Mouse (Mus musculus): ENCODE data around the gene Tmem169. TPM values are rescaled to one million over a fixed set of nuclear protein-coding genes. Genes with fewer than 3 reads are reported as not detected.
"Not testable (repeated sequence)": the region's sequence is repeated elsewhere in the genome, so short reads cannot be mapped to it uniquely, and the experiment has no call there.

The Tmem169 gene
- 10 to 100 TPM; 12.9 to 14.5 TPM for total RNA-seq (2021)
- long read RNA-seq, transcript Tmem169-201 (3 exons, 2,928 nt) = major isoform, 6 of 13 reads
- long read RNA-seq, partial matches to known transcripts = 0 of 13 reads
- long read RNA-seq, other reads (novel, unspliced or antisense) = 4 of 13 reads

DNA sequence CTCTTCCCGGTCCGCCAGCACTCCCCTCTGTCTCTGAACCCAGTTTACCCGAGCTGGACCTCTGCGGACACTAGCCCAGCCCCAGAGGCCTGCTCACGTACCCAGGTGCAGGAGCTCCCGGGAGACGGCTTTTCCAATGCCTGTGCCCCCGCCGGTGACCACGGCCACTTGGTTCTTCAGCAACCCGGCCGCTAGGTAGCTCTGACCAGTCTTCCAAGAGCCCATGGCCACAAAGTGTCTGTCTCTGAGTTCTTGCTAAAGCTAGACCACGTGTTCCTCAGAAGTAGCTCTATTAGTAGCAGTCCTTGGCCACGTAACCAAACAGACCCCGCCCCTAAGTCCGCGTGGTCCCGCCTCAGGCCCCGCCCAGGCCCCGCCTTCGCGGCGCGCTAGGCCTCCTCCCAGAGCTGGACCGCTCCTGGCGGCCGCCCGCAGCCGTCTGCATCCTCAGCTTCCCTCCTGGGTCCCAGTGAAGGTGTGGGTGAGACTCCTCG, at the start of gene Tmem169, which contains the start of gene Pecr:
Tmem169 (plus strand) TSS at position 378 of the 494 bp plus-strand sequence.
Pecr (minus strand) TSS at position 323 of the 494 bp plus-strand sequence.
- peak; percentile 92 to 94 for DNase-seq (ENCODE audit: low spot score in 2 of 2)

DNA sequence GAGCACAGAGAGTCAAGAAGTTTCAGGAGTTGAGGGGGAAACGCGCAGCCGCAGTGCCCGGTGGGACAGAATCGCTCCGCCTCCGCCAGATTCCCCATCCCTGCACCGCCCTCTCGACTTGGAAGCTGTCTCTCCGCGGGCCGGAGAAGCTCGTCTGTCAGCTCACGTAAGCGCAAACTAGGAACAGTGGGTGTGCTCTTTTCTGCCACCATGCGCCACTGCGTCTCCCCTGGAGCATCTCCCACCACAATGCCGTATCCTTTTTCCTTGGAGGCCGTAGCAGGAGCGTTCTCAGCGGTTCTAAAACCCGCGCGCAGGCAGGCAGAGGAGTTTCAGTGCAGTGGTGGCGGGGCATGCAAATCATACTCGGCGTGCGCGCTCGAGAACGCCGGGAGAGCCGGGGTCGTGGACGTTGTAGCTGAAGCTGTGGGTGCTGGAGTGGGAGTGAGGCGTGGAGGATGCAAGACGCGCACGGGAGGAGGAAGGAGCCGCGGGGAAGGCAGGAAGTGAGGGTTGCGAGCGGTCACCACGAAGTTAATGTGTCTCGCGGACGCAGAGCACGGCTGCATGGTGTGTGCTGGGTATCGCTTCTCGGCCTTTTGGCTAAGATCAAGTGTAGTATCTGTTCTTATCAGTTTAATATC, 47.7 kb upstream of the Tmem169 start:
- DNase-seq (ENCODE audit: low spot score in 2 of 2) = peak; percentile 70 to 82

DNA sequence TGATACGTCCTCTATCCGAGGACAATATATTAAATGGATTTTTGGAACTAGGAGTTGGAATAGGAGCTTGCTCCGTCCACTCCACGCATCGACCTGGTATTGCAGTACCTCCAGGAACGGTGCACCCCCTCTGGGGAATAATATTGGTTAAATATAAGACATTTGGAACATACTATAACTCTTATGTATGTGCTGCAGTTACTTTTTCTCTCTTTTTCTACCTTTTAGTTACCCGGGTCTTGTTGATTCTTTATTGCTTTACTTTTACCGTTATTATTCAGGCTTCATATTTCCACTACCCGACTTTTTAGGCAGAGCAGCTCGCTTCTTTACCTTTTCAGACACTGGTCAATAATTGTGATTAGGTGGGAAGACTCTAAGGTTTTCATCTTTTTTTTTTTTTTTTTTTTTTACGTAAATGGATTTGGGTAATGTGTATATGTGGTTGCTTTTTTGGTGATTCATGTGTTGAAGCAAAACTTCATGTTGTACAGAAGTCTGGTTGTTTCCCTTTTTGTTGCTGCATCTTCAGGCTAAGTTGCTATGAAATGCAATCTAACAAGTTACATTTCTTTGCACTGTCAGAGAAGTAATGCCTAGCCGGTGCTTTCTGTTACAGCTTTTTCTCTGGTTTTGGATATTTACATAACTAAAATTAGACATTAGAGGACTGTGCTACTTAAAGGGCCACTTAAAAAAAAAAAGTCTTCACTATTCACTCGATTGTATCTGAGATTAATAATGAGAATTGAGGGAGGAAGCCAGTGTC, 47.0 kb upstream of the Tmem169 start:
- DNase-seq (ENCODE audit: low spot score in 2 of 2) = peak in 1 of 2 experiments; percentile 48

DNA sequence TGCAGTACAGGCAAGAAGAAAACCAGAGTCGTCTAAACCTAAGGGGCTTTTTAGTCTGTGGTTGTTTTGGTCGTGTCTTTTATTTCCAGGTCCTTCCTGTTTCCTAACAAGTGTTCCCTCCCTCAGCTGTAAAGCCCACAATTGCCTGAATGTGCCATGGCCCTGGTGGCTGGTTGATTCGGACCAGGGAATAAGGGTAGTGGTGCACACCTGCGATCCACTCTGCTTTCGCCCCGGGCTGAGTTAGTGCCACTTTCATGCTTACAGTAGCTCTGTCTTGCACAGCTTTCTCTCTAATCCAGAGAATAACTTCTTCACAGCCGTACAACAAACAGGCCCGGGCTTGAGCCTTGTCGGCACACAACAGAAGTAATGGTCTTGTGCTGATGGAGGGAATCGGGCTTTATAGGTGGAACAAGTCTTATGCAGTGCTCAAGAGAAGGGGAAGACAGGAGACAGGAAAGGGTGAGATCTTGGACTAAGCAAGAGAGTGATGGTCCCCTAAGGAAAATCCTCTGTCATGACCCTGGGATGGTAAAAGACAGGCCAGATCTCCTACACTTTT, 46.1 kb upstream of the Tmem169 start:
- no peak for DNase-seq (ENCODE audit: low spot score in 2 of 2)

DNA sequence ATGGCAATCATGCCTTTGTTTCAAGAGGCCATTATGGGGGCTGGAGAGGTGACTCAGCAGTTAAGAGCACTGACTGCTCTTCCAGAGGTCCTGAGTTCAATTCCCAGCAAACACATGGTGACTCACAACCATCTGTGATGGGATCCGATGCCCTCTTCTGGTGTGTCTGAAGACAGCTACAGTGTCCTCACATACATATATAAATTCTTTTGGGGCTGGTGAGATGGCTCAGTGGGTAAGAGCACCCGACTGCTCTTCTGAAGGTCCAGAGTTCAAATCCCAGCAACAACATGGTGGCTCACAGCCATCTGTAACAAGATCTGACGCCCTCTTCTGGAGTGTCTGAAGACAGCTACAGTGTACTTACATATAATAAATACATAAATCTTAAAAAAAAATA, 45.1 kb upstream of the Tmem169 start:
- DNase-seq (ENCODE audit: low spot score in 2 of 2) = not testable (repeated sequence)

DNA sequence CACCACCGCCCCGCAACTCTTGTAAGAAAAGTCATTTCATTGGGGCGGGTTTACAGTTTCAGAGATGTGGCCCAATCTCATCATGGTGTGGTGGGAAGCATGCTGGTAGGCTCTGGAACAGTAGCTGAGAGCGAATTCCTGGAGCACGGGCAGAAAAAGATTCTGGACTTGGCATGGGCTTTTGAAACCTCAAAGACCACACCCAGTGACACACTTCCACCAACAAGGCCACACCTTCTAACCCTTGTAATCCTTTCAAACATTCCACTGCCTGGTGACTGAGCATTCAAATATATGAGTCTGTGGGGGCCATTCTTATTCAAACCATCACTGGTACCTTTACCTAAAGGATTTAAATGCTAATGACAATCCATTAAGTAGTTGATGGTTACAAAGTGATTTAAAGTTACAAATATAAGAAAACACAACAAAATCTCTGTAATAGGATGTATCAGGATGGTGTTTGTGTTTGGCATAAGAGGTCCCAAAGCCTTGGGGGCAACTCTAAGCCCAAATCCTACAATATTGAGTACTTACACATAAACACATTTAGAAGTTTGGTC, 41.5 kb upstream of the Tmem169 start:
- DNase-seq (ENCODE audit: low spot score in 2 of 2) = no peak

DNA sequence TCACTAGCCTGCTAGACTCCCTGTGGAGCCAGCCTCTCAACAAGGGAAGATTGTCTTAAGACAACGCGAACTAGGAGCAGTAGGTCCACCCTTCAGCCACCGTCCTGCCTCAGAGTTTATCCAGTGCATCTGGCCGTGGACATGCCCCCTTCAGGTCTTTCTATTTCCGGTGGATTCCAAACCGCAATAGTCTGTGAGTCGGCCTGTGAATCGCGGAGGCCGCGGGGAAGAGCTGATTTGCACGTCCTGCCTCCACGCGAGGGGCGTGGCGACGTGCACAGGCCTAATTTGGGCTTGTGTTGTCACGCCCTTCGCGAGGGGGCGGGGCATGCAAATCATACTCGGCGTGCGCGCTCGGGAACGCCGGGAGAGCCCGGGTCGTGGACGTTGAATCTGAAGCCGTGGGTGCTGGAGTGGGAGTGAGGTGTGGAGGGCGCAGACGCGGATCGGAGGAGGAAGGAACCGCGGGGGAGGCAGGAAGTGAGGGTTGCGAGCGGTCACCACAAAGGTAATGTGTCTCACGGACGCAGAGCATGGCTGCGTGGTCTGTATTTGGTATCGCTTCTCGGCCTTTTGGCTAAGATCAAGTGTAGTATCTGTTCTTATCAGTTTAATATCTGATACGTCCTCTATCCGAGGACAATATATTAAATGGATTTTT, 40.4 kb upstream of the Tmem169 start:
- peak; percentile 93 to 97 for DNase-seq (ENCODE audit: low spot score in 2 of 2)

DNA sequence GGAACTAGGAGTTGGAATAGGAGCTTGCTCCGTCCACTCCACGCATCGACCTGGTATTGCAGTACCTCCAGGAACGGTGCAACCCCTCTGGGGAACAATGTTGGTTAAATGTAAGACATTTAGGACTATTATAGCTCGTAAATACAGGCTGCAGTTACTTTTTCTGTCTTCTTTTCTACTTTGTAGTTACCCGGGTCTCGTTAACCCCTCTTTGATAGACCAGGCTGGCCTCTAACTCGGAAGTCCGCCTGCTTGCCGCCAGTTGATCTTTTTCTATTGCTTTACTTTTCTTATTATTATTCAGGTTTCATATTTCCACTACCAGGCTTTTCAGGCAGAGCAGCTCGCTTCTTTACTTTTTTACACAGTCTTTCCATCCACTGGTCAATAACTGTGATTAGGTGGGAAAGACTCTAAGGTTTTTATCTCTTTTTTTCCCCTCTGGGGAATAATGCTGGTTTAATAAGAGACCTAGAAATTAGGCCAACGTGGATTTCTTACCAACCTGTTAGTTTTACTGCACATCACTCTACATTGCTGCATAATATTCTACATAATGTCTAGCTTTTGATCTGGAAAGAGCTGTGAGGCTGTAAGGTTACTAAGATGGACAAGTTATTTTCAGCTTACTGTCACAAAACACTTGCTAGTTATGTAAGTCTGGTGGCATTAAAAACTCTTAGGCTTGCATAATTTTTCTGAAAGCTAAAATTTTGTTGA, 39.7 kb upstream of the Tmem169 start:
- DNase-seq (ENCODE audit: low spot score in 2 of 2) = no peak

DNA sequence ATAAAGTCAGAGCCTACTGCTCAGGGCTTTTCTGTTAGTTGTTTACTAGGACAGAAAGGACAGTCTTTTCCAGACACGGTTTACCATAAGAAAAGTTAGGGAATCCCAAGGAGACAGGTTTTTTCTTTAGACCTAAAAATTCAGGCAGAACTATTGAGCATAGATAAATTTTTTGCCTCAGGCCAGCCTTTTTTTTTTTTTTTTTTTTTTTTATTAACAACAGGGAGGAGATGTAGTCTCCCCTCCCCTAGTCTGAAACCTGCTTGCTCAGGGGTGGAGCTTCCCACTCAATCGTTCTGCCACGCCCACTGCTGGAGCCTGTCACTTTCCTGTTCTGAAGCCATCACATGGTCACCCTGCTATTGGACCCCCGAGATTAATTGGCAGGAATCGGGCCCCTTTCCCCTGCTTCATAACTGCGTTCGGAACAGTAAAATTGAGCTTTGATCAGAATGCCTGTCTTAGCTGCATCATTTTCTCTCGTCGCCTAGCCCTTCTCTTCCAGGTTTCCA, 35.9 kb upstream of the Tmem169 start:
- not testable (repeated sequence) for DNase-seq (ENCODE audit: low spot score in 2 of 2)

DNA sequence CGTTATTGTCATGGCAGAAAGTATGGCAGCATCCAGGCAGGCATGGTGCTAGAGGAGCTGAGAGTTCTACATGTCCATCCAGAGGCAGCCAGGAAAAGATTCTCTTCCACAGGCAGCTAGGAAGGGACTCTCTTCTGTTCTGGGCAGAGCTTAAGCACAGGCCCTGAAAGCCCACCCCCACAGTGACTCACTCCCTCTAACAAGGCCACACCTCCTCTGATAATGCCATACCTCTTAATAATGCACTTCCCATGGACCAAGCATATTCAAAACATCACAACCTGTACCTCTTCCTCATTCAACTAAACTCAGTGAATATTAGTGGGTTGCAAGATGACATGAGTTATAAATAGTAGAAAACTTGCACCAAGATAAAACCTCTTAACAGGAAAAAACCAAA, 32.4 kb upstream of the Tmem169 start:
- DNase-seq (ENCODE audit: low spot score in 2 of 2) = no peak

DNA sequence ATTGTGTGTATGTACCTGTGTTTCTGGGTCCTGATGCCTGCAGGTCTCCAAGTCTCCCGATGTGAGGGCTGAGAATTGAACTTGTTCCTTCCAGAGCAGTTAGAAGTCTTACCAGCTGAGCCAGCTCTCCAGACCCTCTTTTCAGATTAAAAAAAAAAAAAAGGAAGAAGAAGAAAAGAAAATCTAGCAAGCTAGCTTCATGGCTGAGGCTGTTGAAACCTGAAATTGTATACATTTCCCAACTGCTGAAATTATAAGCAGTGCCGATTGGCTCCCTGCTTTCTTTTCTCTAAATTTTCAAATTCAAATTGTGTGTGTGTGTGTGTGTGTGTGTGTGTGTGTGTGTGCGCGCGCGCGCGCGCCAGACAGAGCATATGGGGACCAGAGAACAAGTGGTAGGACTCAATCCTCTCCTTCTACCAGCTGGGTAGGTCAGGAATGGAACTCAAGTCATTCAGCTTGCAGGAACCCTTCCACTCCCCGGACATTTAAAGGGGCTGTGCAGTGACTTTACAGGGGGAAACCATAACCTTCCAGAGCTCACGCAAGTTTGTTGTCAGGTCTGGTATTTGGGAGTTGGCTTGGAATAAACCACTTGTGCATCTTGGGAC, 30.2 kb upstream of the Tmem169 start:
- peak in 1 of 2 experiments; percentile 19 for DNase-seq (ENCODE audit: low spot score in 2 of 2)

DNA sequence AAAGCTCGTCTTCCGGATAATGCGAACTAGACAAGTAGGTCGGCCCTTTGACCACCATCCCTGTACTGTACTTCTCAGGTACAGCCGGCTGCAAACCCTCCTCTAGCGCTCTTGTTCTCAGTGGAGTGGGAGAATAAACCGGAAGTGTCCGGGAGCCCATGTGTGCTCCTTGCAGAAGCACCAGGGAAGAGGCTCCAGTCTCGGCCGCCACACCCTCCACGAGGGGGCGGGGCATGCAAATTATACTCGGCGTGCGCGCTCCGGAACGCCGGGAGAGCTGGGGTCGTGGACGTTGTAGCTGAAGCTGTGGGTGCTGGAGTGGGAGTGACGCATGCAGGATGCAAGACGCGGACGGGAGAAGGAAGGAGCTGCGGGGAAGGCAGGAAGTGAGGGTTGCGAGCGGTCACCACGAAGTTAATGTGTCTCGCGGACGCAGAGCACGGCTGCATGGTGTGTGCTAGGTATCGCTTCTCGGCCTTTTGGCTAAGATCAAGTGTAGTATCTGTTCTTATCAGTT, 29.6 kb upstream of the Tmem169 start:
- peak; percentile 78 to 85 for DNase-seq (ENCODE audit: low spot score in 2 of 2)

DNA sequence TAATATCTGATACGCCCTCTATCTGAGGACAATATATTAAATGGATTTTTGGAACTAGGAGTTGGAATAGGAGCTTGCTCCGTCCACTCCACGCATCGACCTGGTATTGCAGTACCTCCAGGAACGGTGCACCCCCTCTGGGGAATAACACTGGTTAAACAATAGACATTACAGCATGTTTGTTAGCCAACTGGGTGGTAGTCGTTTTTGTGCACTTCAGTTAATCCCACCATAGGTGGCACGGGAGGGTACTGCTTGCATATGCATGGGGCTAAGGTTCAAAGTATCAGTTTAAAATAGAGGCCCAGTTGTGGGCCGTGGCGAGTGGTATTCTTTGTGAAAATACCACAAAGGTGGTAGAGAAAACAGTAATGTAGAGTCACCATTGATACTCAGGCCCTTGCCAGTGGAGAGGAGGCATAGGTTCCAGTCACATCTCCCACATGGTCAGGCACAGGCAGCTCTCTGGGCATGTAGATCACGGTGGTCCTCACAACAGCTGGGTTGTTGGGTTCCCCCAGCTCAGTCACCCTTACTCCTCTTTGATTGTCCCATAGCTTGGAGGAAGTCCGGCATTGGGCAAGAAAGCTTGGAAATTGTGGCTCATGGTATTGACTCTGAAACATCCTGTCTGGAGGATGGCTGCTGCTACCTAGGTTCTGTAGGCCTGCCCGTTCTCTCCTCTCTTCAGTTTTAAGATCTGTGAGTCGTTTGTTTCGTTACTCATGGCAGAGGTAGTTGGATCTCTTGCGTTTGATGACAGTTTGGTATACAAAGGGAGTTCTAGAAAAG, 28.9 kb upstream of the Tmem169 start:
- no peak for DNase-seq (ENCODE audit: low spot score in 2 of 2)

DNA sequence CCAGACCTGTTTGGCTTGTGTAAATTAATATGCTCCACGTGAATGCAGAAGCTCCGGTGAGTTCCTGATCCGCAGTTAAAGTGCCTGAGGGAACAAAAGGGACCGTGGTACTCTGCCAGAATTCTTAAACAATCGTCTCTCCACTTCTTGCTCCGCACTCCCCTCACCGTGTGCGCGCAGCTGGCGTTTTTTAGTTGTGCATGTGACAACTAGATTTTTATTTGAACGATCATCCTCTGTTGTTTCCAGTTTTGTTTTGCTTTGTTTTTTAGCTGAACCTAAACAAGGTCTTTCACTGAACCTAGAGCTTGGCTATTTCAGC, 28.4 kb upstream of the Tmem169 start:
- DNase-seq (ENCODE audit: low spot score in 2 of 2) = no peak

DNA sequence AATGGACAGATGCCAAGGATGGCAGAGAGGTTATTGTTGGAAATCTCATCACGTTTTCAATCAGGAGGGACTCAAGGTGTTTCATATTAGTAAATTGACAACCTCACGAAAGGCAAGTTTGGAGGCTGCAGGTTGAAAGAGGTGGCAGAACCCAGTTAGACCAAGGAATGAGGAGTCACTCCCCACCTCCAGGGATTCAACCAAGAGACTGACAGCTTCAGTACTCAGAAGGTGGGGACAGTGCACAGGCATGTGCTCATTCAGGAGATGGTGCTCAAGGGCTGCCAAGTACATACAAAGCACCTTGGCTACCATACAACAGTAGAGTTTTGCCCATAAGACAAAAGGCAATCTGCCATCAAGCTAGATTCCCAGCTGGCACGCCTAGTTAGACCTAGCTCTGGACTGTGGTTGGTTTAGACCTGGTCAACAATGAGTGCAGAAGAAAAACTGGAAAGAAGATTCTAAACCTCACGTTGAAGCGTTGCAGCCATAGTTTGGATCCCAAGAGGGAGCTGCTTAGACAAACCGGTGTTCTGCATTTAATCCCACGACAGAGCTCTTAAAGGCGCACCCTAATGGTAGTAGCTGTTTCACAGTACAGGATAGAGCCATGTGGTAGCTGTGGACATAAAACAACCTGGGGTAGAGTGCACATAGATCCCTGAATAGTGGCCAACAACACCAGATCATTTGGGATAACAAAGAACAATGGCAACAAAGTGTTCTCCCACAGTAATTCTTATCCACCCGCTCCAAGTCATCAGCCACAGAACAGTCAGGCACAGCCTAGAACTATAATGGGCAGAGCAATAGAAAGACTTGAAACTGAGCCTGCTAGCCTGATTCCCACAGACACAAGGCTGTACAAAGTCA, 27.6 kb upstream of the Tmem169 start:
- no peak for DNase-seq (ENCODE audit: low spot score in 2 of 2)

DNA sequence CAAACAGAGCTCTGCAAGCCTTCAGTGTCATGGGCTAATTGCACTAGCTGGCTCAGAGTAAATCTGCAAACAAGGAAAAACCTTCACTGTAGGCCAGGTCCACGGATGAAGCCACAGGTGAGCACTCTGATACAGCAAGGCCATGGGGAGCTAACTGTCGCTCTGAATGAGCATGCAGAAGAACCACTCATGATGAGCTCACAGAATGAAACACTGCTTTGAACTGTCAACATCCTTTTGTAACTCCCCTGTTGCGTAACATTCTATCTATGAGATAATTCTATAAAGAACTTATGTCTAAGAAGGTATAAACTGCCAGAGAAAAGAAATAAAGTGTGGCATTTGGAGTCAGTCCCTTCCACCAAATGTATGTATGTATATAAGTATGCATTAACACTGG, 21.1 kb upstream of the Tmem169 start:
- DNase-seq (ENCODE audit: low spot score in 2 of 2) = no peak

DNA sequence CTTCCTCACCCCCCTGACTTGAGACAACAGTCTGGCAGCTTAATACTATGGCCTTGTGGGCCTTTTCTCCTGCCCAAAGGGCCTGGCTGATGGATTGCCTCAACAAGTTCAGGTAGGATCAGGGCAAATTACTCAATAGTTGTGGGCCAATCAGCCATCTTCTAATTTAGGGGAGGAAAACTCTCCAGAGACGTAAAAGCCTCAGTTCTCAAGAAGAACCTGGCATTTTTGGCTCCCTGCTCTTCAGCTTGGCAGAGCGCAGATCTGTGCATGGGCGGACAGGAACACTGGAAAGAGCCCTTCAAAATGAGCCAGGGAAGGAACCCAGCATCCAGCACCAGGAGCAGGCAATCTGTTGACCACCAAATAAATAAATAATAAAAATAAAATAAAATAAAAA, 6.1 kb upstream of the Tmem169 start:
- no peak for DNase-seq (ENCODE audit: low spot score in 2 of 2)

DNA sequence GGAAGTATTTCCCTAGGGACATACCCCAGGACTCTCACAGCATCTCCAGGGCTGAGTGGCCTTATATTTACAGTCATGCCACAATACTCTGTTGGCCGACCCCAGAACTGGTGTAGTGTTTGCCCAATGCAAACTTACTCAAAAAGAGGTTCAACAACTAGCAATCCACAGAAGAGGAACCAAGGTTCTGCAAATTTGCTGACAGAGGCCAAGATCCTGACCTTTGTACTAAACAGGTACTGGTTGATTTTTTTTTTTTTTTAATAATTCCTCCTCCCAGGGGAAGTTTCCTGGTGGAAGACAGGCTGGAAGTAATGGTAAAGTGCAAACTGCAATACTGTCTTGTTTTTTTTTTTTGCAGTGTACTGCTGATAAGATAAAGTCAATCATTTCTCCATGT, 1.6 kb upstream of the Tmem169 start:
- no peak for DNase-seq (ENCODE audit: low spot score in 2 of 2)

Measured in layer of hippocampus, adult 18-20 months (tissue).